ENCODE assay signal across 10 mouse cellular contexts in the genomic region with DNA sequence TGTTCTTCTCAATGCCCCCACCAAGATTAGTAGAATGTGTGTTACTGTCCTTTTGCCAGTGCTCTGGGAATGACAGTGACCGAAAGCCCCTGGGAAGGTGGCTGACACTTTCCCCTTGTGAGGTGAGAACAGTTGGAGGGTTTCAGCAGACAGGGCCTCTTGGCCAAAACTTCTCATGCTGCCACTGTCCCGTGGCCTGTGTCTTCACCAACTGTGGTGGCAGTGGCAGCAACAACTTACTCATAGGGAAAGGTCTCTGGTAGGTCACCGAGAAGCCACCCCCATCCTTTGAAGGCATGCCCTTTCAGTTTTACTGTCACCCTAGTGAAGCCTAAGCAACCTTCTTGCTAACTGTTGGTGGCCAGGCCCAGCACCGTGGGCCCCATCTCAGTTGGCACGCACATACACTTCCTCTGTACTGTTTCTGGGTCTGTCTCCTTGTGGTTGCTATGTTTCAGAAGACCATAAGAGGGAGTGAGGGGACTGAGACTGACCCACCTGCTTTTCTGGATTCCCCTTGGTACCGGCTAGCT. TPM values are rescaled to one million over a fixed set of nuclear protein-coding genes. Genes with fewer than 3 reads are reported as not detected.
DNase-seq lines count a peak whose midpoint lies in the region; ATAC-seq and TF ChIP-seq lines count a peak whose summit lies in the region.
"Had no signal": no experiment of that assay in that cellular context is flagged by ENCODE, and none has a peak within 500 bp of the region (broad histone marks: within the 10 kb centered on the region; RNA-seq: fewer than 3 reads in every experiment).

No protein-coding gene starts in this region.

- no peak for TF ChIP-seq EP300 in heart, adult 2 months (IDR thresholded peaks at IDR 0.05; ENCODE audit: insufficient read depth, low read depth, low read length)

- peak overlapping the region; percentile 78 for H3K27ac ChIP-seq in heart, adult 2 months
- no peak overlapping the region for H3K27ac ChIP-seq in heart, embryonic 11.5 days (ENCODE audit: low read depth, low read length)
- H3K27ac ChIP-seq: midbrain, embryonic 12.5 days had no signal

- no peak overlapping the region for H3K4me3 ChIP-seq in heart, adult 2 months
- H3K4me3 ChIP-seq in heart, embryonic 11.5 days (ENCODE audit: low read depth, low read length) = no peak overlapping the region
- no peak overlapping the region for H3K4me3 ChIP-seq in lung, adult 2 months (replicated peaks; ENCODE audit: extremely low read depth, low read depth, low read length)
- H3K4me3 ChIP-seq: midbrain, embryonic 12.5 days had no signal

- no peak overlapping the region for H3K4me2 ChIP-seq in heart, embryonic 11.5 days
- H3K4me2 ChIP-seq: midbrain, embryonic 12.5 days had no signal

- no peaks in the 10 kb centered on the region for H3K27me3 ChIP-seq in heart, adult 2 months (ENCODE audit: control insufficient read depth, insufficient read depth, low read length)
- no peaks in the 10 kb centered on the region for H3K27me3 ChIP-seq in heart, embryonic 11.5 days (ENCODE audit: control insufficient read depth, insufficient read depth, low read length)
- H3K27me3 ChIP-seq: midbrain, embryonic 12.5 days had no signal

- H3K4me1 ChIP-seq in heart, adult 2 months (ENCODE audit: control insufficient read depth, insufficient read depth, low read length) = peaks cover 37% of the 10 kb centered on the region
- H3K4me1 ChIP-seq in heart, embryonic 11.5 days (ENCODE audit: control insufficient read depth, insufficient read depth, low read length) = peaks cover 26% of the 10 kb centered on the region
- peaks cover 16% of the 10 kb centered on the region for H3K4me1 ChIP-seq in lung, adult 2 months (ENCODE audit: control insufficient read depth, insufficient read depth, low read length)
- H3K4me1 ChIP-seq: midbrain, embryonic 12.5 days had no signal

- H3K9ac ChIP-seq in heart, adult 2 months (ENCODE audit: low read depth, low read length) = no peak overlapping the region
- no peak overlapping the region for H3K9ac ChIP-seq in heart, embryonic 11.5 days (ENCODE audit: low read depth, low read length)
- H3K9ac ChIP-seq: midbrain, embryonic 12.5 days had no signal

- no peaks in the 10 kb centered on the region for H3K9me3 ChIP-seq in heart, embryonic 11.5 days (replicated peaks; ENCODE audit: control insufficient read depth, low read length)
- H3K9me3 ChIP-seq: midbrain, embryonic 12.5 days had no signal

- H3K36me3 ChIP-seq in heart, adult 2 months (ENCODE audit: control insufficient read depth, insufficient read depth, low read length) = peaks cover 2% of the 10 kb centered on the region
- peaks cover 4% of the 10 kb centered on the region for H3K36me3 ChIP-seq in heart, embryonic 11.5 days (ENCODE audit: control insufficient read depth, insufficient read depth, low read length)

- ATAC-seq in heart, embryonic 11.5 days (replicated peaks; ENCODE audit: insufficient number of reproducible peaks, low FRiP score, low TSS enrichment) = no peak
- ATAC-seq in activated CD4-positive, CD25-positive, alpha-beta regulatory T cell, adult 4 months = peak; percentile 85
- ATAC-seq in megakaryocyte-erythroid progenitor cell, adult 5-6 weeks (replicated peaks; ENCODE audit: low FRiP score, low TSS enrichment, poor library complexity, severe bottlenecking) = 0 out of 2 replicates have a peak, but pooled peaks have one; percentile 36

- 54% methylated on average over 6 of the region's 6 CpGs for WGBS in heart, adult 2 months
- WGBS in heart, embryonic 11.5 days (ENCODE audit: insufficient replicate concordance) = 75% methylated on average over 6 of the region's 6 CpGs
- 46% methylated on average over 6 of the region's 6 CpGs for WGBS in lung, adult 2 months

- peak; percentile 47 for TF ChIP-seq CTCF in heart, adult 2 months (IDR thresholded peaks at IDR 0.05)
- TF ChIP-seq CTCF in lung, adult 2 months (IDR thresholded peaks at IDR 0.05; ENCODE audit: insufficient read depth, low read length) = no peak

- DNase-seq in heart, adult 2 months = peak in 1 of 2 experiments; percentile 20
- peak; percentile 9 for DNase-seq in lung, adult 2 months
- DNase-seq in lung, postnatal 10 days = no peak
- no peak for DNase-seq in frontal cortex, postnatal 36 days (ENCODE audit: low spot score in 2 of 2)
- DNase-seq in gastrocnemius, postnatal 25 days = no peak
- DNase-seq: cerebellum, adult 18-20 months had no signal

- no peaks in the 10 kb centered on the region for H3K79me2 ChIP-seq in heart, adult 2 months (replicated peaks; ENCODE audit: control insufficient read depth, insufficient read depth, low read length)

- no peak for TF ChIP-seq POLR2A in heart, adult 2 months (IDR thresholded peaks at IDR 0.05; ENCODE audit: insufficient read depth, low read depth, low read length)
- TF ChIP-seq POLR2A in lung, adult 2 months (IDR thresholded peaks at IDR 0.05; ENCODE audit: borderline replicate concordance, extremely low read depth, low read depth, low read length) = no peak

- intact Hi-C loops in heart, adult 2 months (cut with DNase I) = no loop called here

RNA-seq across cellular contexts. Expression of gene Hic1, which starts 15.2 kb away (rescaled TPM):
- 10 to 100 TPM; 12.6 to 13.6 TPM for total RNA-seq in heart, adult 2 months (2021)
- 15.5 and 19.6 TPM in 2 replicates for polyA plus RNA-seq in heart, adult 2 months (2012; rRNA removed)
- 2.5 and 3.0 TPM in 2 replicates for polyA plus RNA-seq in heart, embryonic 11.5 days (2014; fragmentation: Nextera tagmentation; extraction: Ambion mirVana)
- 21.4 and 33.8 TPM in 2 replicates for polyA plus RNA-seq in lung, adult 2 months (2012; rRNA removed)
- under 1 TPM in 1 of 2 experiments, not detected in 1; 0.38 TPM for polyA plus RNA-seq in activated CD4-positive, CD25-positive, alpha-beta regulatory T cell, adult 4 months (2017; shearing (Covaris generic))
- total RNA-seq in megakaryocyte-erythroid progenitor cell, adult 5-6 weeks (2014; fragmentation: Nextera tagmentation) = 0.17 TPM in 1 of 2 replicates, not detected in the other
- total RNA-seq in megakaryocyte-erythroid progenitor cell, adult 5-6 weeks (2017) = 0.52 TPM in 1 of 2 replicates, not detected in the other
- 1 to 10 TPM; 5.7 to 5.9 TPM for total RNA-seq in gastrocnemius, postnatal 25 days (2021)

RNA-seq across cellular contexts. Expression of gene Ovca2, which starts 24.5 kb away (rescaled TPM):
- 1 to 10 TPM; 5.7 to 6.1 TPM for total RNA-seq in heart, adult 2 months (2021)
- polyA plus RNA-seq in heart, adult 2 months (2012; rRNA removed) = 11.1 and 16.7 TPM in 2 replicates
- polyA plus RNA-seq in heart, embryonic 11.5 days (2014; fragmentation: Nextera tagmentation; extraction: Ambion mirVana) = 23.4 and 24.6 TPM in 2 replicates
- 15.3 and 21.1 TPM in 2 replicates for polyA plus RNA-seq in lung, adult 2 months (2012; rRNA removed)
- polyA plus RNA-seq in activated CD4-positive, CD25-positive, alpha-beta regulatory T cell, adult 4 months (2017; shearing (Covaris generic)) = 10 to 100 TPM; 28.4 to 32.8 TPM
- total RNA-seq in megakaryocyte-erythroid progenitor cell, adult 5-6 weeks (2014; fragmentation: Nextera tagmentation) = 18.8 and 21.3 TPM in 2 replicates
- 17.6 and 29.0 TPM in 2 replicates for total RNA-seq in megakaryocyte-erythroid progenitor cell, adult 5-6 weeks (2017)
- 1 to 10 TPM; 2.8 to 3.3 TPM for total RNA-seq in gastrocnemius, postnatal 25 days (2021)

RNA-seq across cellular contexts. Expression of gene Dph1, which starts 36.9 kb away (rescaled TPM):
- total RNA-seq in heart, adult 2 months (2021) = 10 to 100 TPM in 1 of 2 experiments, 1 to 10 TPM in 1; 8.5 to 11.6 TPM
- polyA plus RNA-seq in heart, adult 2 months (2012; rRNA removed) = 21.7 and 32.9 TPM in 2 replicates
- 16.5 and 21.0 TPM in 2 replicates for polyA plus RNA-seq in heart, embryonic 11.5 days (2014; fragmentation: Nextera tagmentation; extraction: Ambion mirVana)
- 21.0 and 25.7 TPM in 2 replicates for polyA plus RNA-seq in lung, adult 2 months (2012; rRNA removed)
- 1 to 10 TPM; 8.3 to 9.6 TPM for polyA plus RNA-seq in activated CD4-positive, CD25-positive, alpha-beta regulatory T cell, adult 4 months (2017; shearing (Covaris generic))
- total RNA-seq in megakaryocyte-erythroid progenitor cell, adult 5-6 weeks (2014; fragmentation: Nextera tagmentation) = 22.3 and 25.0 TPM in 2 replicates
- total RNA-seq in megakaryocyte-erythroid progenitor cell, adult 5-6 weeks (2017) = 13.3 and 14.2 TPM in 2 replicates
- total RNA-seq in gastrocnemius, postnatal 25 days (2021) = 1 to 10 TPM; 5.6 to 5.8 TPM

RNA-seq across cellular contexts. Expression of gene Rtn4rl1, which starts 39.5 kb away (rescaled TPM):
- total RNA-seq in heart, adult 2 months (2021) = 1 to 10 TPM; 8.4 to 9.4 TPM
- polyA plus RNA-seq in heart, adult 2 months (2012; rRNA removed) = 7.5 and 10.4 TPM in 2 replicates
- polyA plus RNA-seq in heart, embryonic 11.5 days (2014; fragmentation: Nextera tagmentation; extraction: Ambion mirVana) = 12.7 and 16.8 TPM in 2 replicates
- polyA plus RNA-seq in lung, adult 2 months (2012; rRNA removed) = 11.6 and 12.5 TPM in 2 replicates
- polyA plus RNA-seq in activated CD4-positive, CD25-positive, alpha-beta regulatory T cell, adult 4 months (2017; shearing (Covaris generic)) = 1 to 10 TPM; 1.6 to 1.8 TPM
- total RNA-seq in megakaryocyte-erythroid progenitor cell, adult 5-6 weeks (2014; fragmentation: Nextera tagmentation) = not detected in 2 replicates
- total RNA-seq in megakaryocyte-erythroid progenitor cell, adult 5-6 weeks (2017) = 0.80 TPM in 1 of 2 replicates, not detected in the other
- total RNA-seq in gastrocnemius, postnatal 25 days (2021) = 1 to 10 TPM in 1 of 2 experiments, under 1 TPM in 1; 1.00 to 1.7 TPM
